Mouse (Mus musculus) left cerebral cortex, adult 2 months (tissue): ENCODE results near the gene Arhgap11a. TPM values are rescaled to one million over a fixed set of nuclear protein-coding genes. Genes with fewer than 3 reads are reported as not detected.

Experiments used
- DNase-seq, 2 experiments: peaks; one replicate each; pipeline ENCODE4 v3.0.0; 2021 to 2022; ENCODE audit warnings: low spot score in 2 of 2, mixed read lengths in 1 of 2; ENCODE audit errors: extremely low spot score in 1 of 2
- H3K27ac ChIP-seq: fragments of 200-600 bp; 2 replicates; pipeline ENCODE4 v1.8.1; 2022
- H3K4me3 ChIP-seq: fragments of 200-600 bp; 2 replicates; pipeline ENCODE4 v1.8.1; 2022
- CTCF ChIP-seq: fragments of 200-600 bp; IDR thresholded peaks from 2 replicates; pipeline ENCODE4 v1.8.1; 2022; ENCODE audit warnings: antibody characterized with exemption, mild to moderate bottlenecking, moderate library complexity
- intact Hi-C: fragments of 180-260 bp; cut with DNase I; formaldehyde crosslinking; loops from one replicate; pipeline ENCODE4 v1.15.1; 2025
- long read RNA-seq, 2 experiments: library from polyadenylated mRNA; stranded (forward); transcript quantifications; one replicate each; pipeline ENCODE4 v2.0.0; 2021; ENCODE audit warnings: borderline mapping rate in 2 of 2
- total RNA-seq, 2 experiments: library from RNA; stranded (reverse); gene quantifications; 2 replicates each; pipeline ENCODE4 v1.2.3; 2021

Arhgap11a gene
- 1 to 10 TPM; 2.0 to 2.2 TPM for total RNA-seq
- long read RNA-seq, experiment 1, full-length matches to known transcripts, result 1 of 1 reads
- long read RNA-seq, experiment 1, partial matches to known transcripts, result 0 of 1 reads
- long read RNA-seq, experiment 1, other reads (novel, unspliced or antisense), result 0 of 1 reads
- long read RNA-seq, experiment 2, full-length matches to known transcripts, result 1 of 2 reads
- long read RNA-seq, experiment 2, partial matches to known transcripts, result 1 of 2 reads
- long read RNA-seq, experiment 2, other reads (novel, unspliced or antisense), result 0 of 2 reads

DNA sequence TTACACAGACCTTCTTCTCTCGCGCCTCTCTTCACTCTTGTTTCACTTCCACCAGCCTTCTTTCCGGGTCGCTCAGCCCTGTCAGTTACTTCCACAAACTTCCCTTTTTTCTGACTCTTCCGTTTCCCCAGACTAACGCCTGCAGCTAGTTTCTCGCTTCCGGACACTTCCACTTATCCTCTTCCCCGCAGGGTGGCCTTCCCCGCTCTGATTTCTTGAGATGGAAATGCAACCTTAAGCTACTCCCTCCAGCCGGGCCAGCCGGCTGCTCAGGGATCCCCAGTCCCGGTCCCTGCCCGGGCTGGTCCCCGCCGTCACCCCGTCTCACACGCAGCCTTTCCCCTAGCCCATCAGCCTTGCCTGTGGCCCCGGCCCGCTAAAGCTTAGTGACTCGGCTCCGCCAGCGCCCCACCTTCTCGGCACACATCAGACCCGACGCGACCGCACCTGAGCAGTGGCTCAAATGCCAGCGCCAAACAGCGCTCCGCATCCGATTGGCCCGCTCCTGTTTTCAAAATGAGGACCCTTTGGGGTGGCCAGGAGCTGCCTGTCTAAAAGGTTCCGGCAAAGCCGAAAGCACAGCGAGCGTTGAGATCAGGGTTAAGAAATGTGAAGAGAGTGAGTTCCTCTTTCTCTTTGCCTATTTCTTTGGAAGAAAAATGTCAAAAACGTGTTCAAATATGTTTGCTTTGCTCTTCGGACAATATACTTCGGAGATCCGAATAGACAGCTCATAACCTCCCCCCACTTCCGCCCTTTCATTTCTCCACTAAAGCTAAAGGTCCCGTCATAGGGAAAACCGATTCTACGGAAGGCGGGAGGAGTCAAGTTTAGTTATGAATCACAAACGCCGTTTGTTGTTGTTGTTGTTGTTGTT lies at the start of gene Arhgap11a:
Gene Arhgap11a, minus strand, starts transcription at position 417 of the 877 bp plus-strand sequence.
- DNase-seq, result peak; percentile 85 to 86
- Histone ChIP-seq H3K27ac (peak within 1 kb of the TSS; percentile 98), H3K4me3 (peak within 1 kb of the TSS; percentile 92)
- intact Hi-C loops, result loop anchor here (2.0 kb wide), 1 partner anchor 20 kb away; the partner anchor contains the start of gene Scg5
- no peak; the same call in 1 of the 2 replicates for TF ChIP-seq CTCF

DNA sequence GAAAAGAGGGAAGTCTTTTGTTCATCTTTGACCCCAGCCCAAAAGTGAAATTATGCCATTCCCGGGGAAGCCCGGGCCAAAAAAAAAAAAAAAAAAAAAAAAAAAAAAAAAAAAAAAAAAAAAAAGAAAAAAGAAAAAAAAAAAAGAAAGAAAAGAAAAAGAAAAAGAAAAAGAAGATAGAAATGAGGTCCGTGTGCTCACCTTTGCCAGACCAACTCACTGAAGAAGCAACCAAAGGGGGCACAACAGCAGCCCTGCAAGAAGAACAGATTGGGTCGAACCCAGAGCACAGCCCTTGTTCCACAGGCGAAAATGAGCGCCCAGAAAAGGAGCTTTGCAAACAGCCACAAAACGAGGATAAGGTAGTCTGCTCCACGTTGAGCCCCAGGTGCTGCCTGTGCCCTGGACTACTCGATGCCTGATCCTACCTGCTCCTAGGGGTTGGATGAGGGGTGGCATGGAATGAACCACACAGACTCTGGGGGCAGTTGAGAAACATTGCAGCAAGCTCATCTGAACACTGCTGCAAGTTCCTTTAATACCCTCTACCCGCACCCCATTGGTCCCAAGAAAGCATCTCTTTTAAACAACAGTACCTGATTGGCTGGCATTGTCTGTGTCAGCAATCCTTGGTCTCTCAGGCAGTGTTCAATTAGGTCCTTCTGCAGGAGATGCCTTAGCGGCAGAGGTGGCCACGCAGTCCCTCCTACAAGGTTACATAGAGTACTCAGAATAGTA lies 45.1 kb upstream of the Arhgap11a start:
- intact Hi-C loops, result no loop called here
- no peak for DNase-seq
- no peak for TF ChIP-seq CTCF
- no peak overlapping the region for H3K4me3 ChIP-seq
- H3K27ac ChIP-seq, result no peak overlapping the region

DNA sequence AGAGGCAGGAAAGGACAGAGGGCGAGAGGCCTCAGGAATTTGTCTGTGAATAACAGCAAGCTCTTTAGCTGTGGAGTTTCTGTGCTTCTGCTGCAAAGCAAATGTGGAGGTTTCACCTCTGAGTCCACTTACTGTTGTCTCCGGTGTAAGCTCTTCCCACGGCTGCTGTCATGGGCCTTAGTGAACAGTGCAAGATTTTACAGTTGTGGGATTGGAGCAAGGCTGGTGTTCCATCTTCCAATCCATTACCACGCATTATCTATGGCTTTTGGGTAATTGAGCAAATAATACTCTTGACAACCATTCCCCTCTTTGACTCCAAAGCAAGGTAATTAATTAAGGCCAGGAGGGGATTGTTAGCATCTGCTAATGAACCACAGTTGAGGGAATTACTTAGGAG lies 38.7 kb upstream of the Arhgap11a start:
- Histone ChIP-seq H3K4me3 (no peak overlapping the region), H3K27ac (no peak overlapping the region)
- no peak for TF ChIP-seq CTCF
- intact Hi-C loops, result no loop called here
- no peak for DNase-seq

DNA sequence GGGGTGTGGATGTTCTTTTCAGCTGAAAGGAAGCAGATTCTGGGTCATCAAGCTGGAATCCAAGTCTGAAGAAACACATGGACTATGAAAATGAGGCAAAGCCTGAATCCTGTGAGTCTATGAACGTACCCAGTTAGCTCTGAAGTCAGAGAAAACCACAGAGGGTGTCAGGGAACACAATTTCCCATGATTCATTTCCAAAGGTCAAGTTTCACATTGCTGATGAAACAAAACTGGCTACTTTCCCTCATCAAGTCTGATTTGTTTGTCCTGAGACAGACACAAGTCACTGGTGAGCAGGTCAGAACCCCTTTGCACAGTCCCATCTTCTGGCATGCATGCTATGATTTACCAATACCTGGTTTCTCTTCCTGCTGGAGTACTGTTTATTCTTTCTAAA lies 37.6 kb upstream of the Arhgap11a start:
- intact Hi-C loops, result no loop called here
- no peak for TF ChIP-seq CTCF
- no peak for DNase-seq
- H3K27ac ChIP-seq, result no peak overlapping the region
- H3K4me3 ChIP-seq, result no peak overlapping the region

DNA sequence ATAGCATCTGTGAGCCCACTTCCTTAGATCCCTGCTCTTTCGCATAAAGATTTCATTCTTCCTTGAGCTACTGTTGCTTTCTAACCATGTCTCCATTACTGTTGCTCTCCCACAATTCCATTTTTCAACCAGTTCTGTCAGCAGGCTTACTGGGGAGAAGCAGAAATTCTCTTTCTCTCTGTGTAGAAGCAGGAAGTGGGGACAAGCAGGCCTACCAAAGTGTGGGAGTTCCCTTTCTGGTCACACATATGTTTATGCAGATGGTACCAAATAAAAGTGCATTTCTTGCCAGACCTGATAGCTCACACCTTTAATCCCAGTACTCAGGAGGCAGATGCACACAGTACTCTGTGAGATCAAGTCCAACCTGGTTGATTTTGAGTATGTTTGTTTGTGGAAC lies 21.7 kb upstream of the Arhgap11a start:
- H3K27ac ChIP-seq, result no peak overlapping the region
- intact Hi-C loops, result no loop called here
- no peak for TF ChIP-seq CTCF
- no peak for DNase-seq
- no peak overlapping the region for H3K4me3 ChIP-seq

DNA sequence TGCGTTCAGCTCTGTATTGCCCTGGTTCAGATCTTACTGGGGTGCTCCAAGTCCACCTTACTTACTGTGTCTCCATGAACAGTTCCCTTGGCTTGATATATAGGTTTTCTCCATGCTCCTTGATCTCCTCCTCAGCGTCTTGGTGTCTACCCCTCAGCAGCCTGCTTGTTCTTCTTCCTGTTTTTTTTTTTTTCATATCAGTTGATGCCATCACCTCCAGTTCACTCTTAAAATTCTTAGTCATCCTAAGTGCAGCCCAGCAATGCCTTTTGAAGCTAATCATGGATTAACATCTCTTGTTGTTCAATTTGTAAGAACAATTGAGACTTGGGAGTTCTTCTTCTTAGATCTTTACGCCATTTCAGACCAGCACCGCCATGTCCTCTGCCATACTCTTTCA lies 19.9 kb upstream of the Arhgap11a start:
- no peak overlapping the region for H3K27ac ChIP-seq
- DNase-seq, result no peak
- H3K4me3 ChIP-seq, result no peak overlapping the region
- intact Hi-C loops, result no loop called here
- TF ChIP-seq CTCF, result no peak

GRCm38 (mm10) chr2:113866155-113866554 lies 17.7 kb upstream of the Arhgap11a start:
- DNase-seq, result no peak
- peak; percentile 66 for TF ChIP-seq CTCF
- intact Hi-C loops, result loop anchor here (1.0 to 2.0 kb wide), 2 partner anchors 231 to 279 kb away; no protein-coding TSS in a partner anchor
- Histone ChIP-seq H3K27ac (no peak overlapping the region), H3K4me3 (no peak overlapping the region)

DNA sequence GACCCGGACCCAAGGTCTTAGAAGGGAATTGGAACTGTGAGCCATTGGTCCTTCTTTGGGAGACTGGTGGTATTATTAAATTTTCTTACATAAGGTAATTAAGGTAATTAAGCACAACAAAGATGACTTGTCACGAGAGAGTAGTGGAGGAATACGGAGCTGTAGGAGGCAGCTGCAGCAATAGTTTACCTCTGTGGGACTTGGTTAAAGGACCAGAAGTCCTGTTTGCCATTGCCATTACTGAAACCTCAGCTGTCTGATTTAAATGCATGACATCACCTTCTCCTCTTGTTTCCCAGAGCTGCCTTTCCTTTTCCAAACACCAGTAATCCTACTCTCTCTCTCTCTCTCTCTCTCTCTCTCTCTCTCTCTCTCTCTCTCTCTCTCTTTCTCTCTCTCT lies 680 bp upstream of the Arhgap11a start:
- no peak for TF ChIP-seq CTCF
- DNase-seq, result no peak
- peak overlapping the region; percentile 92 for H3K4me3 ChIP-seq
- intact Hi-C loops, result loop anchor here (2.0 kb wide), 1 partner anchor 20 kb away; the partner anchor contains the start of gene Scg5
- peak overlapping the region; percentile 98 for H3K27ac ChIP-seq

DNA sequence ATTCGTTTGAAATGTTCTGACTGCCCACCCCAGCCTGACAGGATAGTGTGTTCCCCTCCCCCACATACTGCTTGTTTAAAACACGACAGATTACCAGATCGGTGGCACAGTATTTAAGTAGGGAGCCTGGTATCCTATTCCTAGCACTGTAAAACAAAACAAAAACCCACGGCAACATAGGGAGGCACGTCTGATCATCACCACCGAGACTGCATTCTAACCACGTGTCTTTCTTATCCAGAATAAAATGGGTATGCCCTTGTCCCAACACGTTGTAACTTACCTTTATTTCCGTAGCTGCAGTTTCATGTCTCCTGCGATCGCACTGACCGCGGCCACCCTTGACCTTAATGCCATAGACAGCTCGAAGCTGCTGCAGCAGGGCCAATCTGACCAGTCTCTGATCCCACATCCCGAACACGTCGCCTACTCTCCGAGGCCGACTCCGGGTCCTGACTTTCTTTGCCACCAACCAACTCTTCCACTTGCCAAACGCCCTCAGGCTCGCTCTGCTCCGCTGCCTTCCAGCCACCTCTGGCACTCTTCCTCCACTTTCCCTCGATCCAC lies 700 bp downstream of the Arhgap11a start:
- H3K4me3 ChIP-seq, result peak overlapping the region; percentile 92
- intact Hi-C loops, result loop anchor here (2.0 kb wide), 1 partner anchor 19 kb away; the partner anchor contains the start of gene Scg5
- DNase-seq, result no peak
- no peak overlapping the region for H3K27ac ChIP-seq
- no peak for TF ChIP-seq CTCF

- Histone ChIP-seq H3K4me3 (no peak overlapping the region), H3K27ac (no peak overlapping the region)
- DNase-seq, result no peak
- no peak for TF ChIP-seq CTCF
- intact Hi-C loops, result no loop called here
Observed at GRCm38 (mm10) chr2:113845081-113845480, 3.4 kb downstream of the Arhgap11a start.

DNA sequence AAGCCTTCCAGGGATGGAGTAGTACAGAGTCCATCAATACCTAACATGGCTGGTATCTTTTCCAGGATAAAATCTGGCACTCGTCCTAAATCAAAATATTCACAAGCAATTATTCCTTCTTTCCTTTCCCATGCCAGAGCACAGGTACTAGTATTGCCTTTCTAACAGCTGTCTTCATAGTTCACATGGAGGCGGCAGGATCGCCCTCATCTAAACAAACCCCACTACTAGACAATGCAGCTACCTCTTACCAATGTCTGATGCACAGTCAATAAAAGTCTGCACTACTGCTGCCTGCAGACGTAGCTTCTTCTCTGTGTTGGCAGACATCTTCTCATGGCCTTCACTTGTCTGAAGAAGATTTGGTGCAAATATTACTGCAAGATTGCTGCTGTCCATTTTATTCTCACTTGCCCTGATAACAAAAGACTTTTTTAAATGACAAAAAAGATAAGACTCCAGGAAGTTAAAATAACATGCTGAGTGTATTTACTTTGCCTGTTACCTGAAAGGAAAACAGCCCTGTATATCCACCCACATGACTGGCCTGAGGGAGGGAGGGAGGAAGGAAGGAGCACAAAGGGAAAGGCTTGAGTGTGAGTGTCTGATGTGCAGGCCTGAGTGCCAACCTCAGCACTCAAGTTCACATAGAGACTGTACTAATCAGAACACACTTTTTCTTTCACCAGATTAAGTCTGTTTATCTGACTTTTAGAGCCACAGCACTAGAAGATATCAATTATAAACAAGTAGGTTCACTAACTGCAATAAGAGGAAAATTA lies 6.6 kb downstream of the Arhgap11a start:
- TF ChIP-seq CTCF, result no peak
- no peak for DNase-seq
- intact Hi-C loops, result no loop called here
- Histone ChIP-seq H3K4me3 (no peak overlapping the region), H3K27ac (no peak overlapping the region)
